Mouse (Mus musculus): ENCODE data around the gene Gm10408.
"Not testable (repeated sequence)": the region's sequence is repeated elsewhere in the genome, so short reads cannot be mapped to it uniquely, and the experiment has no call there.

Gm10408 gene

DNA sequence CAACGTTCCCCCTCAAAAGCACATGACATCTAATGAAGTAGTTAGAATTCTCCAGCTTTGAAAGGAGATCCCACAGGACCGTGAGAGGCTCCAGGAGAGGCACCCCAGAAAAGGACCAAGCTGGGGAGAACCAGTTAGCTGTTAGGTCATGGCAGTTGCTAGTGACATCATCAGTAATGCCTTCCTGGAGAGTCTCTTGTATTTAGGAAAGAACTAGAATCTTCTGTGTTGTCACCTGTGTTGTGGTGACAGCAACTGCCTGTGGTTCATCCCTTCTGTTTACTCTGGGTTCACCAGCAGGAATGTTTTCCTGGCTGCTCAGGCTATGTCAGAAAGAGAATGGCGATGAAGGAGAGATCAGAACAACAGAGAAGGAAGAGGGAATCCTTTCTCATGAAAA lies at the start of gene Gm10408:
Gene Gm10408 (plus strand): TSS at position 301 of the 400 bp plus-strand sequence.
- not testable (repeated sequence) for DNase-seq (ENCODE audit: low read depth, low spot score)

DNA sequence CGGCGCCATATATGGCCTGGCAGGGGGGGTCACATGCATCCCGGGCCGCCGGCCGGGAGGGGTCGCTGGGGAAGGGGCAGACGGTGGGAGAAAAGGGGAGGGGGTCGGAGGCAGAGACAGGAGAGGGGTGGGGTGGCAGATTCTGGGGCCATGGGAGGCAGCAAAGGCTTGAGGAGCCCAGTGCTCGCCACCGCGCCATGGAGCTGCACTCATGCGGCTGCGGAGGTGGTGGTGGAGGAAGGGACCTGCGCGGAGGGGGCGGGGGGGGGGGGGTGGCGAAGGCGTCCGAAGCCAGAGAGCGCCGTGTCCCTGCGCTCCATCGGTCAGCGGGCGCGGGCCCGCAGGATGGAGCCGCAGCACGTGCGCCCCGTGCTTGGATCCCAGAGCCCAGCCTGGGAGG lies 36.9 kb upstream of the Gm10408 start, which contains the start of gene Gm10409:
Gene Gm10409 (plus strand): TSS at position 301 of the 400 bp plus-strand sequence.
- not testable (repeated sequence) for DNase-seq (ENCODE audit: low read depth, low spot score)

DNA sequence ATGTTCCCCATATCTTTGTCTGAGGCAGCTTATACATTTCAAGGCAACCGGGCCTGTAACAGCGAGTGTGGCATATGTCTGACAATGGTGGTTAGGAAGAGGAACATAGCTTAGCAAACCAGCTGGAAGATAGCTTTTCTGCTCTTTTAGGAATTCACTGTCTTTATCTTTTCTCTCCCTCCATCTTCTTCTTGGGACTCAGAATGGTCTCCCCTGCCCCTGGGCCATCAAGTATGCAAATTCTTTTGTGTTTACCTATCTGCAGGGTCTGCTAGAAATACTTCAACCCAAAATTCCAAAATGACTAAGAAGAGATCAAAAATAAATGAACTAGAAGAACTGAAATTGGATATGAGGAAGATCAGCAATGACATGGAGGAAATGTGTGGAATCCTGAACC lies 21.4 kb upstream of the Gm10408 start, which contains the start of gene Gm3005:
Gene Gm3005 (plus strand): TSS at position 301 of the 400 bp plus-strand sequence.
- DNase-seq (ENCODE audit: low read depth, low spot score), result not testable (repeated sequence)

Data from R1 (cell line).